Mouse (Mus musculus) c-Kit-positive CD71-positive TER-119-negative erythroid progenitor cells, embryonic 14.5 days (primary cell): ENCODE data around the gene Phlda2.
A peak's percentile ranks its signal among the peaks of the same experiment; 100 is the strongest.
"Not testable (repeated sequence)": the region's sequence is repeated elsewhere in the genome, so short reads cannot be mapped to it uniquely, and the experiment has no call there.

Source experiments
- DNase-seq: peaks from one replicate; pipeline ENCODE4 v3.0.0-alpha.2; 2013; ENCODE audit warnings: low read depth

Gene Phlda2

GRCm38 (mm10) chr7:143502418-143503200 is at the start of gene Phlda2:
Gene Phlda2, minus strand, starts transcription at chr7:143503150.
- no peak for DNase-seq

GRCm38 (mm10) chr7:143549588-143550220 is 46.8 kb upstream of the Phlda2 start:
- DNase-seq: no peak

- DNase-seq: peak; percentile 98
These were observed 46.1 kb upstream of the Phlda2 start, which contains the start of gene Nap1l4 for GRCm38 (mm10) chr7:143548976-143549457. Gene Nap1l4, minus strand, starts transcription at chr7:143549106.

GRCm38 (mm10) chr7:143548231-143548961 is 45.4 kb upstream of the Phlda2 start:
- no peak for DNase-seq

- DNase-seq: no peak
These were observed 43.6 kb upstream of the Phlda2 start for GRCm38 (mm10) chr7:143546554-143546953.

- no peak for DNase-seq
These were observed 41.4 kb upstream of the Phlda2 start for GRCm38 (mm10) chr7:143544368-143544767.

GRCm38 (mm10) chr7:143538671-143539070 is 35.7 kb upstream of the Phlda2 start:
- no peak for DNase-seq

GRCm38 (mm10) chr7:143538229-143538628 is 35.3 kb upstream of the Phlda2 start:
- DNase-seq: not testable (repeated sequence)

GRCm38 (mm10) chr7:143536251-143536650 is 33.3 kb upstream of the Phlda2 start:
- no peak for DNase-seq

- peak; percentile 67 for DNase-seq
These were observed 30.3 kb upstream of the Phlda2 start for GRCm38 (mm10) chr7:143533284-143533683.

- no peak for DNase-seq
These were observed 29.5 kb upstream of the Phlda2 start for GRCm38 (mm10) chr7:143532410-143532809.

GRCm38 (mm10) chr7:143519333-143519732 is 16.4 kb upstream of the Phlda2 start:
- no peak for DNase-seq

GRCm38 (mm10) chr7:143514416-143514768 is 11.4 kb upstream of the Phlda2 start:
- no peak for DNase-seq

- DNase-seq: no peak
These were observed 10.9 kb upstream of the Phlda2 start for GRCm38 (mm10) chr7:143513763-143514415.

GRCm38 (mm10) chr7:143511335-143511712 is 8.4 kb upstream of the Phlda2 start:
- DNase-seq: no peak

GRCm38 (mm10) chr7:143510593-143511334 is 7.8 kb upstream of the Phlda2 start:
- no peak for DNase-seq

GRCm38 (mm10) chr7:143509566-143509965 is 6.6 kb upstream of the Phlda2 start:
- DNase-seq: no peak

- DNase-seq: peak; percentile 52
These were observed 3.7 kb upstream of the Phlda2 start for GRCm38 (mm10) chr7:143506675-143507074.

- no peak for DNase-seq
These were observed 3.3 kb upstream of the Phlda2 start for GRCm38 (mm10) chr7:143506271-143506670.

- DNase-seq: peak; percentile 53
These were observed 2.9 kb upstream of the Phlda2 start for GRCm38 (mm10) chr7:143505823-143506222.

GRCm38 (mm10) chr7:143505411-143505810 is 2.5 kb upstream of the Phlda2 start:
- no peak for DNase-seq
